Mouse (Mus musculus): ENCODE results near the gene Ppp2r5b. TPM values are rescaled to one million over a fixed set of nuclear protein-coding genes. Genes with fewer than 3 reads are reported as not detected.
A peak's percentile ranks its signal among the peaks of the same experiment; 100 is the strongest.

Gene Ppp2r5b
- polyA plus RNA-seq, 1 experiment from 2014 or later, result 39.2 TPM

- peaks cover 18% of the 10 kb centered on the region for H3K36me3 ChIP-seq
- H3K9ac ChIP-seq, result peak within 1 kb of the TSS; percentile 49
- peak; percentile 94 for ATAC-seq (ENCODE audit: insufficient number of reproducible peaks, low FRiP score, low TSS enrichment, low read depth)
- H3K4me1 ChIP-seq, result peaks cover 42% of the 10 kb centered on the region
- no peaks in the 10 kb centered on the region for H3K9me3 ChIP-seq (replicated peaks)
- H3K27me3 ChIP-seq, result no peaks in the 10 kb centered on the region; the same call in 1 of the 2 replicates
- under 1% methylated on average over 103 of the region's 106 CpGs for WGBS
- H3K4me2 ChIP-seq (replicated peaks), result peak within 1 kb of the TSS; percentile 97
- H3K27ac ChIP-seq (replicated peaks), result peak within 1 kb of the TSS; percentile 88
- peak within 1 kb of the TSS; percentile 82 for H3K4me3 ChIP-seq (replicated peaks)
These were observed 41.1 kb upstream of the Ppp2r5b start, which contains the start of gene Ehd1 for GRCm38 (mm10) chr19:6276426-6277421. Gene Ehd1 (plus strand): TSS chr19:6276725.

GRCm38 (mm10) chr19:6275740-6276389 is 40.2 kb upstream of the Ppp2r5b start:
- WGBS, result 7% methylated on average over 15 of the region's 15 CpGs
- H3K9me3 ChIP-seq (replicated peaks), result no peaks in the 10 kb centered on the region
- ATAC-seq (ENCODE audit: insufficient number of reproducible peaks, low FRiP score, low TSS enrichment, low read depth), result no peak

GRCm38 (mm10) chr19:6273998-6274608 is 38.4 kb upstream of the Ppp2r5b start:
- Histone ChIP-seq H3K4me2 (replicated peaks) (no peak overlapping the region), H3K9me3 (replicated peaks) (no peaks in the 10 kb centered on the region), H3K4me1 (peaks cover 31% of the 10 kb centered on the region), H3K9ac (no peak overlapping the region), H3K4me3 (replicated peaks) (no peak overlapping the region), H3K36me3 (no peaks in the 10 kb centered on the region), H3K27me3 (no peaks in the 10 kb centered on the region; the same call in 1 of the 2 replicates), H3K27ac (replicated peaks) (no peak overlapping the region)
- ATAC-seq (ENCODE audit: insufficient number of reproducible peaks, low FRiP score, low TSS enrichment, low read depth), result no peak
- 88% methylated on average over 13 of the region's 13 CpGs for WGBS

More at GRCm38 (mm10) chr19:6275740-6276389, 40.2 kb upstream of the Ppp2r5b start:
- H3K27ac ChIP-seq (replicated peaks), result peak overlapping the region; percentile 88
- H3K4me2 ChIP-seq (replicated peaks), result peak overlapping the region; percentile 97
- H3K4me3 ChIP-seq (replicated peaks), result peak overlapping the region; percentile 82
- H3K27me3 ChIP-seq, result no peaks in the 10 kb centered on the region; the same call in 1 of the 2 replicates
- peaks cover 42% of the 10 kb centered on the region for H3K4me1 ChIP-seq
- H3K36me3 ChIP-seq, result peaks cover 10% of the 10 kb centered on the region; the same call in 1 of the 2 replicates
- H3K9ac ChIP-seq, result peak overlapping the region; percentile 15; the same call in 1 of the 2 replicates

GRCm38 (mm10) chr19:6273592-6273991 is 37.9 kb upstream of the Ppp2r5b start:
- ATAC-seq (ENCODE audit: insufficient number of reproducible peaks, low FRiP score, low TSS enrichment, low read depth), result no peak
- no peaks in the 10 kb centered on the region; the same call in 1 of the 2 replicates for H3K27me3 ChIP-seq
- no peaks in the 10 kb centered on the region for H3K9me3 ChIP-seq (replicated peaks)
- H3K27ac ChIP-seq (replicated peaks), result no peak overlapping the region
- 86% methylated on average over 4 of the region's 4 CpGs for WGBS
- H3K4me1 ChIP-seq, result peaks cover 26% of the 10 kb centered on the region
- no peak overlapping the region for H3K4me2 ChIP-seq (replicated peaks)
- no peaks in the 10 kb centered on the region for H3K36me3 ChIP-seq
- no peak overlapping the region for H3K4me3 ChIP-seq (replicated peaks)
- no peak overlapping the region for H3K9ac ChIP-seq

- 76% methylated on average over 4 of the region's 4 CpGs for WGBS
- Histone ChIP-seq H3K4me2 (replicated peaks) (no peak overlapping the region), H3K27ac (replicated peaks) (no peak overlapping the region), H3K4me1 (peaks cover 22% of the 10 kb centered on the region), H3K9ac (no peak overlapping the region), H3K36me3 (no peaks in the 10 kb centered on the region), H3K27me3 (no peaks in the 10 kb centered on the region; the same call in 1 of the 2 replicates), H3K9me3 (replicated peaks) (no peaks in the 10 kb centered on the region), H3K4me3 (replicated peaks) (no peak overlapping the region)
- no peak for ATAC-seq (ENCODE audit: insufficient number of reproducible peaks, low FRiP score, low TSS enrichment, low read depth)
These were observed 37.1 kb upstream of the Ppp2r5b start for GRCm38 (mm10) chr19:6272738-6273137.

GRCm38 (mm10) chr19:6272053-6272452 is 36.4 kb upstream of the Ppp2r5b start:
- Histone ChIP-seq H3K4me3 (replicated peaks) (no peak overlapping the region), H3K4me1 (peaks cover 19% of the 10 kb centered on the region), H3K9ac (no peak overlapping the region), H3K36me3 (no peaks in the 10 kb centered on the region), H3K27me3 (no peaks in the 10 kb centered on the region; the same call in 1 of the 2 replicates), H3K27ac (replicated peaks) (no peak overlapping the region), H3K9me3 (replicated peaks) (no peaks in the 10 kb centered on the region), H3K4me2 (replicated peaks) (no peak overlapping the region)
- no peak for ATAC-seq (ENCODE audit: insufficient number of reproducible peaks, low FRiP score, low TSS enrichment, low read depth)
- 58% methylated on average over 7 of the region's 7 CpGs for WGBS

GRCm38 (mm10) chr19:6271206-6271605 is 35.5 kb upstream of the Ppp2r5b start:
- Histone ChIP-seq H3K9ac (no peak overlapping the region), H3K4me1 (peaks cover 19% of the 10 kb centered on the region), H3K27ac (replicated peaks) (no peak overlapping the region), H3K27me3 (no peaks in the 10 kb centered on the region; the same call in 1 of the 2 replicates), H3K36me3 (no peaks in the 10 kb centered on the region), H3K4me3 (replicated peaks) (no peak overlapping the region), H3K9me3 (replicated peaks) (no peaks in the 10 kb centered on the region), H3K4me2 (replicated peaks) (no peak overlapping the region)
- WGBS, result 34% methylated on average over 8 of the region's 8 CpGs
- no peak for ATAC-seq (ENCODE audit: insufficient number of reproducible peaks, low FRiP score, low TSS enrichment, low read depth)

- Histone ChIP-seq H3K9me3 (replicated peaks) (no peaks in the 10 kb centered on the region), H3K27ac (replicated peaks) (no peak overlapping the region), H3K27me3 (no peaks in the 10 kb centered on the region; the same call in 1 of the 2 replicates), H3K36me3 (no peaks in the 10 kb centered on the region), H3K4me3 (replicated peaks) (no peak overlapping the region), H3K9ac (no peak overlapping the region), H3K4me2 (replicated peaks) (no peak overlapping the region), H3K4me1 (peaks cover 14% of the 10 kb centered on the region)
- ATAC-seq (ENCODE audit: insufficient number of reproducible peaks, low FRiP score, low TSS enrichment, low read depth), result no peak
- WGBS, result 58% methylated on average over 9 of the region's 9 CpGs
These were observed 35.0 kb upstream of the Ppp2r5b start for GRCm38 (mm10) chr19:6270661-6271060.

GRCm38 (mm10) chr19:6269798-6270475 is 34.3 kb upstream of the Ppp2r5b start:
- 87% methylated on average over 8 of the region's 8 CpGs for WGBS
- no peaks in the 10 kb centered on the region for H3K36me3 ChIP-seq
- no peak overlapping the region for H3K4me3 ChIP-seq (replicated peaks)
- H3K9ac ChIP-seq, result no peak overlapping the region
- no peak for ATAC-seq (ENCODE audit: insufficient number of reproducible peaks, low FRiP score, low TSS enrichment, low read depth)
- H3K4me2 ChIP-seq (replicated peaks), result no peak overlapping the region
- H3K9me3 ChIP-seq (replicated peaks), result no peaks in the 10 kb centered on the region
- no peaks in the 10 kb centered on the region; the same call in 1 of the 2 replicates for H3K27me3 ChIP-seq
- H3K4me1 ChIP-seq, result peaks cover 8% of the 10 kb centered on the region
- no peak overlapping the region for H3K27ac ChIP-seq (replicated peaks)

GRCm38 (mm10) chr19:6268670-6269132 is 33.0 kb upstream of the Ppp2r5b start:
- Histone ChIP-seq H3K36me3 (no peaks in the 10 kb centered on the region), H3K4me1 (peaks cover 8% of the 10 kb centered on the region), H3K9ac (no peak overlapping the region), H3K4me2 (replicated peaks) (no peak overlapping the region), H3K27me3 (no peaks in the 10 kb centered on the region; the same call in 1 of the 2 replicates), H3K9me3 (replicated peaks) (no peaks in the 10 kb centered on the region), H3K4me3 (replicated peaks) (no peak overlapping the region), H3K27ac (replicated peaks) (no peak overlapping the region)
- no peak for ATAC-seq (ENCODE audit: insufficient number of reproducible peaks, low FRiP score, low TSS enrichment, low read depth)
- WGBS, result 72% methylated on average over 7 of the region's 7 CpGs
